Mouse (Mus musculus) skeletal muscle tissue, postnatal 0 days (tissue): ENCODE measurements around the gene Dip2c. TPM values are rescaled to one million over a fixed set of nuclear protein-coding genes. Genes with fewer than 3 reads are reported as not detected.

Experiments used
- polyA plus RNA-seq: library from polyadenylated mRNA; unstranded; fragments of >200 nt; fragmentation: Nextera tagmentation; extraction: Ambion mirVana; gene quantifications from 2 replicates; pipeline ENCODE4 v1.2.1, GENCODE M21; 2015

Dip2c gene
- polyA plus RNA-seq = 5.1 and 5.5 TPM in 2 replicates

DNA sequence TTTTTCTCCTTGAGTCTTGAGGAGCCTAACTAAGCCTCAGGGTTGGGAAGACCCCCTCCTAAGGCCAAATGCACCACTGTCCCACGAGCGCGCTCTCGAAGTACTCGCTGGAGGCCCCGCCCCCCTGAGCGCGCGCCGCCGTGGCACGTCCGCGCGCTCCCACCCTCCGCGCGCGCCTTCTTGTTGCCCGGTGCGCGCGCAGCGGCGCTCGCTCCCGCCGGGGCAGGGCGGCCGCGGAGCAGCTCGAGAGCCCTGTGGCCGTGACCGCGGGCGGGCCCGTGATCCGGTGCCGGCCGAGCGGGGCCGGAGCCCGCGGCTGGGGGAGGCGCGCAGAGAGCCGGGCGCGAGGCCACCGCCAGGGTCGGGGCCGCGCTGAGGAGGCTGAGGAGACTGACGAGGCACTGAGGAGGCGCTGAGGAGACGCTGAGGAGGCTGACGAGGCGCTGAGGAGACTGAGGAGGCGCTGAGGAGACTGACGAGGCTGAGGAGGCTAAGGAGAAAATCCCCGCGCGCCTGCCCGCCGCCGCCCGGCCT lies at the start of gene Dip2c:
TSS of gene Dip2c (plus strand) at position 207 of the 534 bp plus-strand sequence.

Other genes starting within 250 kb of the Dip2c start
- gene Larp4b, start 182.6 kb upstream of the Dip2c start, polyA plus RNA-seq = 19.0 and 22.5 TPM in 2 replicates